Mouse (Mus musculus) CD4-positive, CD25-positive, alpha-beta regulatory T cell, adult 2 months (primary cell): ENCODE data around the gene Tsen15.
"Not testable (repeated sequence)": the region's sequence is repeated elsewhere in the genome, so short reads cannot be mapped to it uniquely, and the experiment has no call there.

Experiments
- DNase-seq: peaks from one replicate; pipeline ENCODE4 v3.0.0-alpha.2; 2012; ENCODE audit warnings: low read depth, low spot score

Gene Tsen15

GRCm38 (mm10) chr1:152385693-152386092 is 795 bp downstream of the Tsen15 start:
- DNase-seq = not testable (repeated sequence)

GRCm38 (mm10) chr1:152384589-152384988 is 1.9 kb downstream of the Tsen15 start:
- DNase-seq = no peak

GRCm38 (mm10) chr1:152378311-152378710 is 8.2 kb downstream of the Tsen15 start:
- DNase-seq = no peak

- DNase-seq = peak; percentile 86
Observed at GRCm38 (mm10) chr1:152369139-152369538, 17.3 kb downstream of the Tsen15 start.

GRCm38 (mm10) chr1:152368311-152369088 is 18.0 kb downstream of the Tsen15 start:
- no peak for DNase-seq

GRCm38 (mm10) chr1:152356721-152357120 is 29.8 kb downstream of the Tsen15 start:
- no peak for DNase-seq

- DNase-seq = no peak
Observed at GRCm38 (mm10) chr1:152347946-152348345, 38.5 kb downstream of the Tsen15 start.

- DNase-seq = no peak
Observed at GRCm38 (mm10) chr1:152324024-152324423, 62.5 kb downstream of the Tsen15 start.
